Mouse (Mus musculus) C2C12 (cell line): Measurements from ENCODE around the gene Osbpl6.

Experiments
- CEBPB ChIP-seq: IDR thresholded peaks from one replicate; pipeline ENCODE4 v1.6.1; 2011; ENCODE audit warnings: low read depth, mild to moderate bottlenecking, control low read depth, moderate library complexity
- CTCF ChIP-seq: IDR thresholded peaks from one replicate; pipeline ENCODE4 v1.5.1; 2011; ENCODE audit not compliant: control insufficient read depth, insufficient read depth, insufficient read length
- MAX ChIP-seq: IDR thresholded peaks from one replicate; pipeline ENCODE4 v1.6.1; 2011; ENCODE audit warnings: mild to moderate bottlenecking, control low read depth

GRCm38 (mm10) chr2:76639637-76640036 is 233.3 kb downstream of the Osbpl6 start:
- TF ChIP-seq CTCF = no peak
- TF ChIP-seq MAX = no peak
- no peak for TF ChIP-seq CEBPB
